Mouse (Mus musculus): ENCODE results near the gene Fem1a.

GRCm38 (mm10) chr17:56251136-56251829, 5.3 kb upstream of the Fem1a start:
- TF ChIP-seq CTCF (IDR thresholded peaks at IDR 0.05; ENCODE audit: control insufficient read depth, insufficient read depth, low read length) = peak; percentile 61
- TF ChIP-seq POLR2A (IDR thresholded peaks at IDR 0.05; ENCODE audit: borderline replicate concordance, control insufficient read depth, low read depth, low read length) = no peak
